Mouse (Mus musculus) forebrain, postnatal 0 days (tissue): Measurements from ENCODE around the gene Gfpt2. TPM values are rescaled to one million over a fixed set of nuclear protein-coding genes. Genes with fewer than 3 reads are reported as not detected.

Experiments
- ATAC-seq: fragments of 200-750 bp; cut with Nextera tagmentation; 2 replicates; pipeline ENCODE4 v1.8.0; 2017; ENCODE audit warnings: mild to moderate bottlenecking, moderate library complexity
- DNase-seq: peaks from one replicate; pipeline ENCODE4 v3.0.0-alpha.2; 2015
- H3K27ac ChIP-seq: fragments of 300-500 bp; sonication (generic); 2 replicates; pipeline ENCODE4 v1.5.1; 2014; ENCODE audit warnings: low read depth, mild to moderate bottlenecking, antibody characterized with exemption, low read length, moderate library complexity, mixed read lengths
- H3K27me3 ChIP-seq: fragments of 300-500 bp; sonication (generic); 2 replicates; pipeline ENCODE4 v1.6.1; 2014; ENCODE audit warnings: mild to moderate bottlenecking, low read length, mixed read lengths; ENCODE audit not compliant: insufficient read depth
- H3K36me3 ChIP-seq: fragments of 300-500 bp; sonication (generic); 2 replicates; pipeline ENCODE4 v1.6.1; 2014; ENCODE audit warnings: mild to moderate bottlenecking, moderate library complexity; ENCODE audit not compliant: insufficient read depth
- H3K4me1 ChIP-seq: fragments of 300-500 bp; sonication (generic); 2 replicates; pipeline ENCODE4 v1.6.1; 2014; ENCODE audit warnings: antibody characterized with exemption; ENCODE audit not compliant: insufficient read depth
- H3K4me2 ChIP-seq: fragments of 300-500 bp; sonication (generic); 2 replicates; pipeline ENCODE4 v1.6.1; 2014; ENCODE audit warnings: low read depth, mild to moderate bottlenecking, moderate library complexity
- H3K4me3 ChIP-seq: fragments of 300-500 bp; sonication (generic); 2 replicates; pipeline ENCODE4 v1.5.1; 2014; ENCODE audit warnings: low read depth, low read length, mixed read lengths
- H3K9ac ChIP-seq: fragments of 300-500 bp; sonication (generic); 2 replicates; pipeline ENCODE4 v1.6.1; 2014; ENCODE audit warnings: mild to moderate bottlenecking
- H3K9me3 ChIP-seq: fragments of 300-500 bp; sonication (generic); 2 replicates; pipeline ENCODE4 v1.6.1; 2016; ENCODE audit warnings: low read length
- CTCF ChIP-seq: sonication (generic); IDR thresholded peaks from 2 replicates; pipeline ENCODE4 v1.5.1; 2016; ENCODE audit warnings: antibody characterized with exemption, control low read depth, low read depth
- WGBS: fragments of 180-500 bp; shearing (Covaris S2); extraction: QIAGEN DNeasy Blood & Tissue Kit; methylation state at CpG from one replicate; pipeline ENCODE4 v1.1.7; 2014; 5-methylcytosine and 5-hydroxymethylcytosine counted together
- polyA plus RNA-seq: library from polyadenylated mRNA; unstranded; fragments of >200 nt; fragmentation: Nextera tagmentation; extraction: Ambion mirVana; gene quantifications from 2 replicates; pipeline ENCODE4 v1.2.1, GENCODE M21; 2015
- total RNA-seq: library from RNA; depleted of rRNA; stranded (reverse); fragments of >200 nt; gene quantifications from 2 replicates; pipeline ENCODE4 v1.2.3, GENCODE M21; 2014

The Gfpt2 gene
- total and polyA plus RNA-seq, 2 experiments from 2014 or later: 5.5 to 7.4 TPM

DNA sequence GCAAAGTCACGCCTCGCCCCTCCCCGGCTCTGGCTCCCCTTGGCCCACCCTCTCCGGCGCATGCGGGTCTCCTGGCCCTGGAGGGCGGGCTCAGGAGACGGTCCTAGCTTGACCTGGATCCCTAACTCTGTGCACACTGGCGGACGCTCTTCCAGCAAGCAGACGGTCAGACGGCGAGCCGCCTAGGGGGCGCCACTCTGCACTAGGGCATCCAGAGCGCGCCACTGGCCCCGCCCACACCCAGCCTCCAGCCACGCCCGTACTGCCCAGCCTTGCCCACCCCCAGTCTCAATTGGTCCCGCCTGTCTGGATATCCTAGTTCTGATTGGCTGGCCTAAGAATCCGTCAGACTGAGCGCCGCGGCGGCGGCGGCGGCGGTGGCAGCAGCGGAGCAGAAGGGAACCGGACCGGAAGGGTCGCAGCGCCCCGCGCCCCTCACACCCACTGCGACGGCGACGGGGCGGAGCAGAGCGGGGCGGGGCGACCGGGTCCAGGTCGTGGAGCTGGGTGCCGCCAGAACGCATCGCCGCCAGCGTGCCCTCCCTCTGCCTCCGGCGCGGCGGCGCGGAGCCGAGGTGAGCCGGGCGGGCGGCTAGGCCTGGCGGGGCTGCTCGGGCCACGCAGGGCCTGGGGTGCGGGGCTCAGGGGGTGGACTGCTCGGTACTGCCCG lies 52.6 kb downstream of the Gfpt2 start, which contains the start of gene Mapk9:
Gene Mapk9 (plus strand): TSS at position 351 of the 670 bp plus-strand sequence.
- Histone ChIP-seq H3K4me3 (peak within 1 kb of the TSS; percentile 85), H3K36me3 (no peaks in the 10 kb centered on the region), H3K9me3 (no peaks in the 10 kb centered on the region), H3K4me2 (peak within 1 kb of the TSS; percentile 86), H3K27ac (peak within 1 kb of the TSS; percentile 78), H3K9ac (peak within 1 kb of the TSS; percentile 92), H3K4me1 (peaks cover 13% of the 10 kb centered on the region), H3K27me3 (no peaks in the 10 kb centered on the region)
- WGBS: 1% methylated on average over 64 of the region's 68 CpGs
- TF ChIP-seq CTCF: peak; percentile 87
- DNase-seq: peak; percentile 96
- peak; percentile 99 for ATAC-seq

DNA sequence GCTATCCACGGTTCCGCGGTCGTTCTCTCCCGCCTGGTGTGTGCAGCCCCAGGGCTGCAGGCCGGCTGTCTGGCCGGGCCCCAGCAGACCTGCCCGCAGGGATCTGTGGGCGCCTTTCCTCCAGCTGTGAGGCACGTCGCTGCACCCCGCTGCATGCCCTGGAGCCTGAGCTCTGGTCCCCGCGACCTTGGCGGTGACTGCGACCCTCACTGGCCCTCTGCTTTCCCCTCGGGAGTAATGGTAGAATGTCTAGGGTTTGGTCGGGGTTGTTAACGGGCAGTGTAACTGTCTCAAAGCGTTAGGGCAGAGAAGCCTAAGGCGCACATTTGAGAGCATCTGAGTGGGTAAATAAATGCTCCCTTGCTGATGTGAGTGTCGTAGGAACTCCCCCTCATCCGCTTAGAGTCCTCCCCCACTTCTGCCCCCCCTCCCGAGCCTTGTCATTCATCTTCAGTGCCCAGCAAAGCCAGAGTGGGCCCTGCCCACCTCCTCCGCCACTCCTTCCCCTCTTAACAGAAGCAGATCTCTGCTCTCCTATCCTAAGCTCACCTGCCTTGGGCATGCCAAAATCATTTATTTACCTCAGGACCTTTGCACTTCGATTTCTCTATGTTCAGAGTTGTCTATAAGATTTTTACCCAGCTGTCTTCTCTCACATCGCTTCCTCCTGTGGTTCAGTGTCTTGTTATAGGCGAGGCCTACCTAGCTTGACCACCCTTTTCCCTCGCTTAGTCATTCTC lies 53.3 kb downstream of the Gfpt2 start:
- peak overlapping the region; percentile 92 for H3K9ac ChIP-seq
- H3K4me3 ChIP-seq: peak overlapping the region; percentile 85
- no peak for TF ChIP-seq CTCF
- peak overlapping the region; percentile 86 for H3K4me2 ChIP-seq
- peak overlapping the region; percentile 78 for H3K27ac ChIP-seq
- 9% methylated on average over 29 of the region's 29 CpGs for WGBS
- DNase-seq (peak; percentile 45), ATAC-seq (no peak; the same call in none of the 2 replicates)
- H3K27me3 ChIP-seq: no peaks in the 10 kb centered on the region
- H3K4me1 ChIP-seq: peaks cover 13% of the 10 kb centered on the region
- H3K9me3 ChIP-seq: no peaks in the 10 kb centered on the region
- H3K36me3 ChIP-seq: no peaks in the 10 kb centered on the region

- DNase-seq: no peak
- WGBS: 80% methylated on average over 2 of the region's 2 CpGs
- Histone ChIP-seq H3K27me3 (no peaks in the 10 kb centered on the region), H3K36me3 (no peaks in the 10 kb centered on the region), H3K4me1 (peaks cover 13% of the 10 kb centered on the region), H3K4me3 (peak overlapping the region; percentile 85), H3K9me3 (no peaks in the 10 kb centered on the region), H3K9ac (peak overlapping the region; percentile 92; the same call in 1 of the 2 replicates), H3K4me2 (peak overlapping the region; percentile 86), H3K27ac (no peak overlapping the region)
- TF ChIP-seq CTCF: no peak
- ATAC-seq: no peak
Measured at GRCm38 (mm10) chr11:49847811-49848078, 53.8 kb downstream of the Gfpt2 start.

DNA sequence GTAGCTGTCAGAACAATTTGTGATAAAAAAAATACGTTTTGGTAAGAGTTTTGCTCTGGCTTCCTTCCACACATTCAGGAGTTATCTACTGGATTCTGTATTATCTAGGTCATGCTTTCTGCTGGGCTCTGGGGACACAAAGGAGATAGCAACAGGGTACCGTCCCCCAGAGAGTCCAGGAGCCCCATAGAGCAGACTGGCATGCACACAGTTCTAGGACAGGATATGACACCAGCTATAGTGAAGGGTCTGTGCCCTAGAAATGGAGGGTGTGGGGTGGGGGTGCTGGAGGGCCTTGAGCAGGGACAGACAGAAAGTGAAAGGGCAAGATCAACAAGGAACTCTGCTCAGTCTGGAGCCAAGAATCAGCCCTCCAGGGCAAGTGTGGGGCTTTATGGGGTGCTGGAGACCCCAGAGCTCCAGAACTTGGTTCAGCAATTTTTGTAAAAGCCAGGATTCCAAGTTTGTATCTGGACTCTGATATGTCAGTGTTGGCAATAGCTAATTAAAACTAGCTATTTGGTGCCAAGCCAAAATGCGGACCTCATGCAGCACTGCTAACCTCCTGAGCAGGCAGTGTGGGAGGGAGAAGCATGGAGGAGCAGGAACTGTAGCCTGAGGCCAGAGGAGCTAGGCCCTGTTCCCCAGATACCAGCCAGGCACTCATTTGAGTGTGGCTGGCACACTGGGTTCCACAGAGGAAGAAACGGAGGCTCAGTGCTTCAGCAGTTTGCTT lies 54.3 kb downstream of the Gfpt2 start:
- Histone ChIP-seq H3K4me3 (no peak overlapping the region), H3K27me3 (no peaks in the 10 kb centered on the region), H3K9ac (0 out of 2 replicates have a peak overlapping the region, but pooled peaks have one; percentile 6), H3K4me2 (peak overlapping the region; percentile 86), H3K4me1 (peaks cover 13% of the 10 kb centered on the region), H3K27ac (0 out of 2 replicates have a peak overlapping the region, but pooled peaks have one; percentile 15), H3K9me3 (no peaks in the 10 kb centered on the region), H3K36me3 (no peaks in the 10 kb centered on the region)
- no peak for TF ChIP-seq CTCF
- 47% methylated on average over 4 of the region's 4 CpGs for WGBS
- ATAC-seq (no peak), DNase-seq (no peak)

- no peak for ATAC-seq
- H3K4me2 ChIP-seq: no peak overlapping the region
- H3K4me3 ChIP-seq: no peak overlapping the region
- H3K4me1 ChIP-seq: peaks cover 13% of the 10 kb centered on the region
- no peak for DNase-seq
- no peak overlapping the region for H3K9ac ChIP-seq
- no peak overlapping the region for H3K27ac ChIP-seq
- 91% methylated on average over 7 of the region's 7 CpGs for WGBS
- peaks cover 10% of the 10 kb centered on the region for H3K36me3 ChIP-seq
- no peaks in the 10 kb centered on the region for H3K9me3 ChIP-seq
- no peaks in the 10 kb centered on the region for H3K27me3 ChIP-seq
- TF ChIP-seq CTCF: no peak
Measured at GRCm38 (mm10) chr11:49850331-49850730, 56.4 kb downstream of the Gfpt2 start.

DNA sequence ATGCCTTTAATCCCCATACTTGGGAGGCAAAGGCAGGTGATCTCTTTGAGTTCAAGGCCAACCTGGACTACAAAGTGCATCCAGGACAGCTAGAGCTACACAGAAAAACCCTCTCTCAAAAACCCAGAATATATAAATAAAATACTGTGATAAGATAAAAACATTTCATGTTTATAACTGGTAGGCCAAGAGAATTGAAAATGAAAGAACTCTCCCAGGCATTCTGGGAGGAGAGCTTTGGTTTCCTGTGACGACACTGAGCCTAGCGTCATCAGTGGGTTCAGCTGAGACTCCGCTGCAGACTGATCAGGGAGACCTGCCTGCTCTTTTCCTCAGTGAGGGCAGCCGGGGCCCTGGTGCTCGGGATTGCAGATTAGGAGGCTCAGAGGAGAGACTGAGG lies 61.2 kb downstream of the Gfpt2 start:
- no peak for DNase-seq
- TF ChIP-seq CTCF: no peak
- no peaks in the 10 kb centered on the region for H3K4me1 ChIP-seq
- peaks cover 15% of the 10 kb centered on the region for H3K36me3 ChIP-seq
- 80% methylated on average over 5 of the region's 5 CpGs for WGBS
- H3K27me3 ChIP-seq: no peaks in the 10 kb centered on the region
- H3K9ac ChIP-seq: no peak overlapping the region
- no peak overlapping the region for H3K4me2 ChIP-seq
- no peak overlapping the region for H3K27ac ChIP-seq
- H3K4me3 ChIP-seq: no peak overlapping the region
- no peak for ATAC-seq
- no peaks in the 10 kb centered on the region for H3K9me3 ChIP-seq

GRCm38 (mm10) chr11:49861139-49861538 lies 67.2 kb downstream of the Gfpt2 start:
- TF ChIP-seq CTCF: no peak
- WGBS: 85% methylated on average over 4 of the region's 4 CpGs
- no peaks in the 10 kb centered on the region for H3K27me3 ChIP-seq
- H3K9ac ChIP-seq: no peak overlapping the region
- no peaks in the 10 kb centered on the region for H3K9me3 ChIP-seq
- peaks cover 19% of the 10 kb centered on the region; the same call in 1 of the 2 replicates for H3K36me3 ChIP-seq
- no peaks in the 10 kb centered on the region for H3K4me1 ChIP-seq
- H3K4me3 ChIP-seq: no peak overlapping the region
- H3K4me2 ChIP-seq: no peak overlapping the region
- H3K27ac ChIP-seq: no peak overlapping the region
- no peak for ATAC-seq
- DNase-seq: no peak
